Mouse (Mus musculus) bone marrow macrophage, adult 2 months (primary cell): ENCODE data around the gene Unc13c.

Experiments
- CTCF ChIP-seq: IDR thresholded peaks from 2 replicates; pipeline ENCODE4 v1.5.1; 2012; ENCODE audit warnings: low read depth, mild to moderate bottlenecking, low read length, moderate library complexity
- POLR2A ChIP-seq: IDR thresholded peaks from 2 replicates; pipeline ENCODE4 v1.6.1; 2012; ENCODE audit warnings: mild to moderate bottlenecking, low read depth, low read length, borderline replicate concordance

DNA sequence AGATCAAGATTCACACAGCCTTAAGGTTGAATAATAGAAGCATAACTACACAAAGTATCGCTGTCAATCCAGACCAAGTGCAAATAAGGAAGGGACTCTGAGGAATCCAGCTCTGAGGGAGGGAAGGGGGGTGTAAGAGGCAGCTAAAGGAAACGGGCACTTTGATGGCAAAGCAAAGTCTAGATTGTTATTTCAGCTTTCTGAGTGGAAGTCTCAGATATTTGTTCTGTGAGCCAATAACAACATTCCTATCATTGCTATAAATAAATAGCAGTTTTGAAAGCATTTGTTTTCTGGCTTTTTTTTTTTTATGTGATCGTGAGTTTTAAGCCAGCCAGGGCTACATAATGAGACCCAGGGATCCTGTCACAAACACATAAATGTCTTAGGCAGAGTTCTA lies 114.5 kb downstream of the Unc13c start:
- TF ChIP-seq POLR2A (no peak), CTCF (no peak)
